Mouse (Mus musculus) kidney, postnatal 14 days (tissue): ENCODE data around the gene Prdm2.

ENCODE experiments used
- DNase-seq: peaks from one replicate; pipeline ENCODE4 v3.0.0; 2022; ENCODE audit warnings: mixed read lengths

Prdm2 gene

DNA sequence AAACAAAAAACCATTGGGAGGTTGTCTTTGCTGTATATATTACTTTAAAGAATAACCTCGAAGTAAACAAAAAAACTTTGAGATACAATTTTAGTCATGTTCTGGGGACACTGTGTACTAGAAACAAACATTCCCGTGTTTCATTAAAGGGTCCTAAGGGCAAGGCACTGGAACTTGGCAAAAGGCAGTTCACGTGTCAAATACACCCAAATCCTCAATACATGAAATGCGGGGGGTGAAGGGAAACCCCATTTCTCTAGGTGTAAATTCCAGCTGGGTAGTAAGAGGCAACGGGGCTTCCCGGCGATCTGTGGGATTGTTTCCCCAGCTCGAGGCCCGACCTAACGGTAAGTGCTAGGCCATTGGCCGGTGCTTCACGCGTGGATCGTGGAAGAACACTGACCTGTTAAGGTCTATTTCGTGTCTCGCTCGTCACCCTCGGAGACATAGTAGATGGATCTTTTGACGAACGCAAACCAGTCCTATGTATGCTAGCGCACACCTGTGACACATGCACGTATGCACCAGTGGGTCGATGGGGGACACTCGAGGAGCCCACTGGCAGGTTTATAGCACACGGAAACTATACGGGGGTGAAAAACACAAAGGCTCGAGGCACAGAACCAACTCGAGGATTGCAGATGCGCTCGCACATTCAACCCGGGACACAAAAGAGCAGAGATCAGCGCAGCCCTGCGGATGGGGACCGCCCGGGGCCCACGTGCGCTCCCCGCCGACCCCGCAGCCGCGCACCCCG lies 1.0 kb downstream of the Prdm2 start:
- DNase-seq, result peak; percentile 33

DNA sequence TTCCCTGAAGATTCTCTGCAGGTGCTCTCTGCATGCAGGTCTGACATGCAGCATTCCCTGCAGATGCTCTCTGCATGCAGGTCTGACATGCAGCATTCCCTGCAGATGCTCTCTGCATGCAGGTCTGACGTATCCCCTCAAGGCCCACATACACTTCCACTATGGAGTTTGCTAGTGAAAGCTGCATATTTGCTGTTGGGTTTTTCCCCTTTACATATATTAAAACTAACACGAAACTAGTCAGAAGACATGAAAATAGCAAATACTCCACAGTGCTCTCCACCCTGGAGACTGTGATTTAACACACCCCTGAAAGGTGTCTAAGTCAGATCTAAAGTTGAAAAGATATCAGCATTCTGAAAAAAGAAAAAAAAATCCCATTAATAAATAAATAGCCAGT lies 2.8 kb downstream of the Prdm2 start:
- no peak for DNase-seq

DNA sequence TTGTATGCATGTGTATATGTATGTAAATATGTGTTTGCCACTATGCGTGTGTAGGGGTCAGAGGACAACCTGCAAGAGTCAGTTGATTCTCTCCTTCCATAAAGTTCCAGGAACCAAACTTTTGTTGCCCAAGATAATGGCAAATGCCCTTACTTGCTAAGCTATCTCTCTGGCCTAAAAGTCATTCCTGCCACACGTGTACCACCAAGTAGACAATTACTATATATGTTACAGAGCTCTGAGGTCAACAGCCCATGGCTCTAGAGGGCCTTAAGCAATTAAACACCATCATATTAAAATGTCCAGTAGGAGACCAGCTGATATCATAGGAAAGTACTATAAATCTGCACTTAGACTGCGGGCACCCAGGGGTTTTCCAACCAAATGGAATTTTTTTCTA lies 10.1 kb downstream of the Prdm2 start:
- DNase-seq, result no peak

DNA sequence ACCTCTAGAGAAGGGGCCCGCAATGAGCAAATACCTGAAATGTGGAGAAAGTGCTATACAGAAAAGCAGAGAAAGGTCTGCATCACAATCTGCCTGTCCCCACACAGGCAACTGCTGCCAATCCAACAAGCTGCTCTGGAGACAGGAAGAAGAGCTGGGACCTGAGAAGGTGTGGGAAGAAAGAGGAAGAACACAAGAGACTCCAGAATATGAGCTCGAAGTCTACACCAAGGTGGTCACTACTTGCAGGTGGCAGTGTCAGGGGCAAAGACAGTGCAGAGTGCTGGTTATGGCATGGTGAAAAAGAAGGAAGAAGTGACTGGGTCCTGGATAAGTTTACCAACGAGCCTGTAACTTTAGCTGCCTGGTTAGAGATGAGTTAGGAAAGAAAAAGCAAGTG lies 14.4 kb downstream of the Prdm2 start:
- no peak for DNase-seq

DNA sequence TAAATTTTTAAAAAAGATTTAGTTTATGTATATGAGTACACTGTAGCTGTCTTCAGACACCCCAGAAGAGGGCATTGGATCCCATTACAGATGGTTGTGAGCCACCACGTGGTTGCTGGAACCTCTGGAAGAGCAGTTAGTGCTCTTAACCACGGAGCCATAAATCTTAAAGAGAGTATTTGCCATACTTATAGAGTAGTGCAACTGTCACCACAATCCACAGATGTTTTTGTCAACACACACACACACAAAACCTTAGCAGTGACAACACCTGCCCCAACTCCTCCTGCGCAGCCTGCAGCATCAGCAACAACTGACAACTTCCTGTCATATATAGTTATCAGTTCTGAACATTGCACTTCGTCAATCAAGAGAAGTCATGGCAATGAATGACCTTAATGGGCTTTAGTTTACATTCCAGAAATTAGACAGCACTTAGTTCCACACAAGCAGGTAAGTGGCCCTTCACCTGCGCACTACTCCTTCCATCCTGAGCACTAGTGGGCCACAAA lies 14.9 kb downstream of the Prdm2 start:
- DNase-seq, result no peak

DNA sequence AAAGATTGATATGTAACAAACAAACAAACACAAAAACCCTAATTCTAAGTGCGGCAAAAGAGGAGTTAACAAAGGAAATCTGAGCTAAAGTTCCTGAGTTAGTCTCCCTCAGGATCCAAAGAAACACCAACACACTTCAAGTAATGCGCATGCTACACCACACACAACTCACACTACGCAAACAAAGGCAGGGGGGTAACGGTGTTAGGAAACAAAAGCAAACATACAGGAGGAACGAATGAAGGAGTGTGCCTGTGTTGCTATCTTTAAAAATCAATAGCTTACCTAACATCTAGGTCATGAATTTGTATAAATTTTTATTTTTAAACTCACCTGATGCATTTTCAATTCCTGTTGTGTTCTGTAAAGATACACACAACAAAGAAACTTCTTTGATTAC lies 18.5 kb downstream of the Prdm2 start:
- no peak for DNase-seq

DNA sequence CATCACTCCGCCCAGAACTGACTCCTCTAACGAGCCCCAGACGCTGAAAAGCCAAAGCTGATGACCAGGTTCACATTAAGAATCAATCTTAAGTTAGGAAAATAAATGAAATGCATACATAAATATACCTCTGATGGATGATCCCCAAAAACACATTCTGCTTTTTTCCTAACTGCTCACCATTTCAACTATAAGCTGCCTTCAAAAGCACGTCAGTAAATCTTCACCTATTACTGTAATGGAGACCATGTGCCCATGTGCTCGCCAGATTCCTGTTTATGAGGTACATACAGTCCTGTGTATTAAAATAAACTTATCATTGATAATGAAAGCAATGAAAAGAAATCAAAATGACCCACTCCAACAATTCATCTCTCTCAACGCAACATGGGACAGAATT lies 19.6 kb downstream of the Prdm2 start:
- DNase-seq, result no peak

DNA sequence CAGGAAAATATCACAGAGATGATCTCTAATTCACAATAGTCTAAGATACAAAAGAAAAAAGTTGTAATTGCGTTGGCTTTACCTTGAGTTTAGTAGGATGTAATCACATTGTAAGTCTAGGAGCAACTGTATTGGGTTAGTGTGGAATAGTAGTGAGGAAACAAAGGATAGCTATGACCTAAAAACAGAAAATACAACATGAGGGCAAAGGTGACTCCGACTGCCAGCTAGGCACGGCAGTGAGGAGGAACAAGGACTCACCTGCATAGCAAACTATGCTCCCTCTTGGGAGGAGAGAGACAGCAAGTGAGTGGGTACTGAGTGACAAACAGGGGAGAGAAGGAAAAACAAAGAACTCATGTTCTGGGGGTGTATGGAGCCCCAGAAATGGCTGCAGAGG lies 21.0 kb downstream of the Prdm2 start:
- no peak for DNase-seq

DNA sequence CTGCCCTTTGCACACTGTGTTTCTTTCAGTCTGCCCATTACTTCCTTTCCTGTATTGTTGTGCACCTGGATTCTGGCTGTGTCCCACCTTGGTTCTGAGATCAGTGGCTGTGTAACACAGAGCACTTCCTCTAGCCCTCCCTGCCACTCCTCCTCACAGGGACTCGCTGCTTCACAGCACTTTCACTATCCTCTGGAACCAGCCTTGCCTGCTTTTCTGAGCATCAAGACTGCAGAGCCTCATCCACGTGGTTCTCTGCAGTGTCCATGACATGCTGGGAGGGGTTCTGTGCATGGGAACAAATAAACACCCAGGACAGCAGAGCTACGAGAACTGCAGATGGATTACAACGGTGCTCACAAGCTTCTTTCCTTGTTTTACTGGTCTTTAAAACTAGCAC lies 22.1 kb downstream of the Prdm2 start:
- DNase-seq, result no peak

DNA sequence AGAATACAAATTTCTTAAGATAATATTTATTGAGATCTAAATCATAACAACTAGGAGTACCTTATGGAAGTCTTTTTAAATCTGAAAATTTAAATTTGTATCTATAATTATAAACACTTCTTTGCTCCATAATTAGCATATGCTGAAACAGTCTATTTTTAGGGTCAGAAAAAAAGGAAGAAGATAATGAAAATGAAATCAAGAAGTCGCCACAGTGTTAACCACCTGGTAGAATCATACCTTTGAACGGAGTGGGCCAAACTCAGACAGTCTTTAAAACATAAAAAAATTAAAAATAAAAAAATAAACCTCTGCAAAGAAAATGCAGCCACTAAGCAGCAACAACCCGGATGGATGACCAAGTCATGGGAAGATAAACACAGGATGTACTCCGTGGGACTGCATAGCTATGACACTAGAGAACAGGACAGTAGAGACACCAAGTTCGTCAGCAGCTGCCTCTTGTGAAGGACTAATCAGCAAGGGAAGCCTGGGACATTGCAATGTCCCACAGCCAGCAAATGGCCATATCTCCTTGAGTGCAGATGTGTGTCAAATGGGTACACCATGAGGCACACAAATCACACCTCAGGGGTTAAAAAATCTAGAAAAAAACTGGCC lies 24.1 kb downstream of the Prdm2 start:
- no peak for DNase-seq

DNA sequence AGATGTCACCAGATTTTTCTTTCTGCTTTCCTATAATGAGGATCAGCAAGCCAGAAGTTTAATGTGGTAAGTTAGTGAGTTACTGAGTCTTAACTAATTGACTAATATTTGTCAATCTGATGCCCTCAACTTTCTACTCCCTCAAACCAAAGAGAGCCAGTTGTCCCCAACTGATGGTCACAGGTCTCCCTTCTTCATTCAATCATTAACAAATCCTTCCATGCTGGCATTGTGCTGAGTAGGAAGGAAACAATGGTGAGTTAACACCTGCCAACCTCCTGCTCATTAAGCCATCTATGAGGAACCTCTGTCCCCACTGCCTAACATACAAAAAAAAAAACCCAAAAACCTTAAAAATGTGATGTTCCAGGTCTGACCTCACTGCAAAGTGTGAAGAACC lies 26.7 kb downstream of the Prdm2 start:
- DNase-seq, result no peak

DNA sequence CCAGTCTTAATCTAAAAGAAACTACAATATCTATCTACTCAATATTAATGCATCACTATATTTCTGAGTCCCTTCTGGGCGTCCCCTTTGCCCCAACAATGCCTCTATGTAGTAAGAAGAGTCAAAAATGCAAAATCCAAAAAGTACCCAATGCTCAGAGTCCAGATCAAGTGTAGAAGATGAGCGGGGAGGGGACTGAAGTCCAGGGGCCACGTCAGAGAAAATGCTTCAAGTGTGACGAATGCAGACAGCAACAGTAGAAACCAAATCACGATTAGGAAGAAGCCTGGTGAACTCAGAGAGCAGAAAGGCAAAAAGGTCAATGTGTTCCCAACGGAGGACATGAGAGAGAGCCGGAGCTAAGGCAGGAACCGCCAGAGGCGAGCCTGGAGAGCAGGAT lies 27.3 kb downstream of the Prdm2 start:
- DNase-seq, result peak; percentile 20

DNA sequence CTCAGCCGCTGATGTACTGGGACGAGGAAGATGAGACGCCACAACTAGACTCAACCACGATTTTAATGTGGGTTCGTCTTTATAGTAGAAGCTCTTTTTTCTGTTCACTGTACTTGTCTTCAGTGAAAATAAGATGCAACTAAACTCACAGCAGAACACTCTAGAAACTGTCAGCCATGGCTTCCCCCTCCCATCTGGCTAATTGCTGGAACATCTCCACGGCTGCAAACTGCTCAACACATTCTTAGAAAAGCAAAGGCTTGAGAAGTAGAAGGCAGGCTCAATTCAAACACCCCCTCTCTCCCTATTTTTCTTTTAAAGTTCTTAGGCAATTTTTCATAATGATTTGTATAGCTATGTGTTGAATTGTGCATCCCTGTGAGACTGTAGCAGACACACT lies 29.7 kb downstream of the Prdm2 start:
- DNase-seq, result no peak

DNA sequence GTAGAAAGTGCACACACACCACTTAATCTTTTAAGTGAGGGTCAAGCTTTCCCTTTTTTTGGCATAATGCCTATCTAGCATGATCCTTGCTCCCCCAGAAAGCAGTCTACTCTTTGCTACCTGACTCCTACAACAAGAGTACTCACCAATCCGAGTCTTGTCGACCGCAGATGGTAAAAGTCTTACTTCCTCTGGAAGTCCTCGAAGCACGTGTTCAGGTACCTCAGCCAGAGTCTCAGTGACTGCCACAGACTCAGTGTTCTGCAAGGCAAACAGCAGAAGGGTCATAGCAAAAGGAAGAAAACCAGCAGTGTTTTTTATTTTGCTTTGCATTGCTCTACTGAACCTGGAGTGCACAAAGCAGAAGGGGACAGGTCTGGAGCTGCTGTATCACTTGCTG lies 32.1 kb downstream of the Prdm2 start:
- no peak for DNase-seq

DNA sequence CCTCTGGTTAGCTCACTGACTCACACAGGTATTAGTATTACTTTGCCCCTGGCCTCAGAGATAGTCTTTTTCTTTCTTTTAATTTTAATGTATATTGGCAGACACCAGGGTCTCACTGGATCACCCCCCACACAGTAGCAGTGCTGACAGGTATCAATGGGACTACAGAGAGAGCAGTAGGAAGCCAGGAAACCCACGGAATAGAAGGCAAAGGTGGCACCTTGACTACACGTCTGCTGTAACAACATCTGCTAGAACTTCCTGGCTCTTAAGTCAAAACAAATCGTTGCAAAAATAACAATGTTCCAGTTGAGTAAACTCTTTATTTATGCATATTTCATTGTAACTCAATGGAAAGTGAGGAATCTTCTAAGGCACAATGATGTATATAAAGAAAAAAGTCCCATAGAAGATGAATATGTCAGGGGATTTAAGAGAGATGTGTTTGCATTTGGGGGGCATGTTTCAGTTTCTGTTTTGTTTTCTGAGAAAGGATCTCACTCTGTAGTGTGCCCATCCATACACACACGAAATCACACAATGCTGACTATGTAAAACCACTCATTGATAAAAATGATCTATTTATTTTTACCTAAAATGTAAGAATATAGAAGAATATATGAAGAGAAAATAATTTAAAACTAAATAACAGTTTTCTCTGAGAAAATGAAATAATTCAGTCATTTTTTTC lies 41.0 kb downstream of the Prdm2 start:
- no peak for DNase-seq

DNA sequence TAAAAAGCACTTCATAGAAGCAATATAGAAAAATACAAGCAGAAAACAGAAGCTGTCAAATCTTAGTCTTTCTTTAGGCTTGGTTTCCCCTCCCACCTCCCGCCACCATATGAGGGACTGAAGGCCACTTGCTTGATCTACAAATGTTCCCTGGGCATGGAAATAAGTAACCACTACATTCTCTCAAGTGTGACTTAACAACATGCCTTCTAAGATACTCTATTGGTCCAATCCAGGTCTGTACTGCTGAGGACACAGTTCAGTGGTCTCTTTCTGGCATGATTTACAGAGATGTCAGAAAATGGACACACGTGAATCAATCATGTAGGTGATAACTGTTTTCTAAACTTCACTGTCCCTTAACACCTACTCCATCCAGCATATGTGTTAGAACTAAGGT lies 42.5 kb downstream of the Prdm2 start:
- peak; percentile 21 for DNase-seq

DNA sequence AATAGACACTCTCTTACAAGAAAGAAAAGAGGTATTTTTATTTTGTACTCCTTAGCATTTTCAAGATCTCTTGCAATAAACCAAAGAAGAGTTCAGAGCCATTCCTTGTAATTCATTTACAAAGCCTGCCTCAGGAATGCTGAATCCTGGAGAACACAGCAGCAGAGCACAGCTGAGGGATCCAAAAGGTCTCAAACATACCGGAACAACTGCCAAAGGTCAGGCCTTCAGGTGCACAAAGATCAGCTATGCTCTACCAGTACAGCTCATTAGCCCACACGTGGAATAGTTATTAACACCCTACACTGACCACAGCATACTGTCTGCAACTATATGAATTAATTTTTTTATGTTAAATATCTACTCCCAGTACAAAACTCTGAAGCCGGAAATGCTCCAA lies 44.7 kb downstream of the Prdm2 start:
- peak; percentile 71 for DNase-seq

DNA sequence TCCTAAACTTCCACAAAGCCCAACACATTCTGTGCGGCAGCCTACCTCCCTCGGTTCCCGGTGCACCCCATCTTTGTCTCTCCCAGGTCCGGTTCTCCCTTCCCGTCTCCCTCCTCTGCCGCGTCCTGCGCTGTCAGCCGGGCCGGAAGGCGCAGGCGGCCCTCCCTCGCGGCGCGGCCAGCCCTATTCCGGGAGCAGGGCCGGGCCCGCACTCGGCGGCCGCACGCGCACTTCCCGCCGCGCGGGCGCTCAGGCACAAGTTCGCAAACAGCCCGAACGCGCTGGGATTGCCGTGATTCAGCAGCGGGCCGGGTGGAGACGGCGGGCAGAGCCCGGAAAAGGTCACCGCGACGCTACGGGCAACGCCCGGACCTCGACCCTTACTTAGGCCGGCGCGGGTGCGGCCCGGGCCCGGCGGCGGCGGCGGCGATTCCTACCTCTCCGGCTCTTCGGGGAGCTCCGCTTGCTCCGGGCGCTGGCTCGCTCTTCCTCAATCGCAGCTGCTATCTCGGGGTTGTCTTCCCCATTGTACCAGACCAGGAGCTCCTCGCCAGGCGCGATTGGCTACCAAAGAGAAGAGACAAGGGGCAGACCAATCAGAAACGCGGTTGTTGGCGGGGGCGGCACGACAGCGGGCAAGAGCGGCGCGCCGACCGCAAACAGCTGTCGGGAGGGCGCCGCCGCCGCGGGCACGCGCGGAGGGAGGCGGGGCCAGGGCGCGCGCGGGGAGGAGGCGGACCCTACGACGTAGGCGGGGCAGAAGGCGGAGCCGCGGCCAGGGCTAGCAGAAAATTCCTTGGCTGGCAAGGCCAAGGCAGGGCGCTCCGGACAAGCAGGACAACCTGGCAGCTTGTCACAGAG lies 50.9 kb downstream of the Prdm2 start:
- DNase-seq, result peak; percentile 99

DNA sequence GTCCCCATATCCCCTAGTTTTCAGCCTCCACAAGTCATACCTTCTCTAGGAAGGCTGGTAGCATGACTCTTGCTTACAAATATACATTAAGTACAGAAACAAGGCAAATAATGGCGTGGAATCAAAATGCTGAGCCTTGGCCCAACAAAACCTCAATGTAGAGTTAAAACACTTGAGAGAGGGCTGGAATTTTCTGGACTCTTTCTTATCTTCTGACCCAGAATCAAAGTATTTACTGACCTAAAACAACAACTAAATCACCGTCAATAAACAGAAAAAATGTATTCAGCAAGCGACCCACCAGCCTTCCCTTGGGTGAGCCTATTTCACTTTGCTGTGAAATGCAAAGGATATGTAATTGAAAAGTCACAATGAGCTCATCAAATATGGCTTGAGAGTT lies 52.0 kb downstream of the Prdm2 start:
- no peak for DNase-seq

DNA sequence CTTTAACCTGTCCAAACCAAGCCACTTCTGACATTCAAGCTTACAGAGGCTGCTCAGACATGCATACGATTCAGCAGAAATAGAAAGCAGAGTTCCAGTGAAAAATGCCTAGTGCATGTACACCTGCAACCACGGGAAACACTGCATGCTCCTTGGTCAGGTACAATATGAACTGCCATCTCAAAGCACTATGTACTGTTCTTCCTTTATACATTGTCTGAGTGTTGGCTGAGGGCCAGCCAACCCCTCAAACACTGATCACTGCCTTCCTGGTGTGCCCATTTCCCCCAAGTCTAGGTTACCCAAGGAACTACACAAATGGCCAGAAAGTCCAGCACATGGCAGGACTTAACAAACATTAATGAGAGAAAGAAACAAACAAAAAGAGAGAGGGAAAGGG lies 53.5 kb downstream of the Prdm2 start:
- DNase-seq, result no peak

DNA sequence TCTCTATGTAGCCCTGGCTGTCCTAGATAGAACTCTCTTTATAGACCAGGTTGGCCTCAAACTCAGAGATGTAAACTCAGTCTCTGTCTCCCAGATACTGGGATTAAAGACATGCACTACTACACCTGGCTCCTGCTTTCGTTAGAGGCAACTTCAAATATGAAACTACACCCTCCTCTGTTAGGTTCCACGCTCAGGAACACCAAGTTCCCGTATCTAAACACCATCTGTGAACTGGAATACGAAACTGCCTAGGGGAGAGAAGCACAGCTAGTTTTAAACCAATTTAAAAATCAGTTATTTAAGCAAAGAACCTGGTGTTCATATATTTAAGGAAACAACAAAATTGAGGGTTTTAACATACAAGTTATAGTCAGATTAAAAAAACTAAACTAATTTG lies 56.9 kb downstream of the Prdm2 start:
- DNase-seq, result no peak

DNA sequence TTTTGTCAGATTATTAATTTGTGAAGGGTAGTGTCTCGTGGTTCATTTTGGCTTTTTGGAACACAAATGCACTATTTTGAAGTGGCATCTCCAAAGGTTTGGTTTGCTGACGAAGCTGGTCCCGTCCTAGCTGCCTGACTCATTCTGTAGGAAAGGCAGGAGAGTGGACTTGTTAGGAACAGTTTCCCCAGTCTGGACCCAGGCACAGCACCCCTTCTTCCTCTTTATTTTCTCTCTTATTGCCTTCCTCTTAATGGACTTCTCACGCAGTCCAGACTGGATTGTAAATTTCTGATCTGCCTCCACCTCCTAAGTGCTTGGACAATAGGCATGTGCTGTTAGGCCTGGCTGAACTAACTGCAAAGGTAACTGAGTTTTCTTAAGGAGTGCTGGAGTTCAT lies 57.8 kb downstream of the Prdm2 start:
- DNase-seq, result no peak

DNA sequence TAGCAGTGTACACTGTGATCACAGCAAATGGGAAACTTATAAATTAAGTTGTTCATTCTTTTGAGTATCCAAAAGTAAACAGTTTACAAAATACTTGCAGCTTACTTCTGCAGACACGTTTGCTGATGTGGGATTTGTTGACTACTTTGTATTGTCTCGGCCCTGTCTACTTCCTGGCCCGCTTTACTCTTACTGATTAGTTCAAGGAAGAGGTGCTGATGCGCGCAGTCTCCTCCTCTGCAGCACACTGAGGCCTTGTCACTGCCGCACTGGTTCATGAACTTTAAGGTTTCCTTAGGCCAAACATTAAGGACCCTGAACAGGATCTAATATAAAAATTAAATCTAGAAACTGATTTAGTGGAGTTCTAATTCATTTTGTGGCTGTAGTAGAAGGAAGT lies 58.2 kb downstream of the Prdm2 start:
- no peak for DNase-seq
